Mouse (Mus musculus) erythroid progenitor cell, adult 5-6 weeks (primary cell): ENCODE measurements at regions not wholly inside any gene's neighbourhood (a gene's known extent, or its start where the extent isn't known, plus 50 kb on each side); places are given as distances from the start of the nearest gene placed in this dataset.

Experiments
- ATAC-seq: replicated peaks from 2 replicates; pipeline ENCODE4 v1.8.0; 2016; ENCODE audit warnings: moderate number of reproducible peaks, mild to moderate bottlenecking, moderate TSS enrichment, inconsistent platforms; ENCODE audit not compliant: poor library complexity, low FRiP score, severe bottlenecking

GRCm38 (mm10) chr15:50246418-50247186, 3638.1 kb upstream of the Gm7489 start:
- ATAC-seq = no peak

GRCm38 (mm10) chr15:50260057-50260456, 3624.6 kb upstream of the Gm7489 start:
- ATAC-seq = no peak

GRCm38 (mm10) chr15:50261245-50261872, 3623.3 kb upstream of the Gm7489 start:
- ATAC-seq = no peak

- no peak for ATAC-seq
Observed at GRCm38 (mm10) chr15:50267542-50267941, 3617.2 kb upstream of the Gm7489 start.

GRCm38 (mm10) chr15:50271646-50272045, 3613.1 kb upstream of the Gm7489 start:
- ATAC-seq = no peak

GRCm38 (mm10) chr15:50282576-50282975, 3602.1 kb upstream of the Gm7489 start:
- ATAC-seq = no peak

- no peak for ATAC-seq
Observed at GRCm38 (mm10) chr15:50283491-50283890, 3601.2 kb upstream of the Gm7489 start.

- no peak for ATAC-seq
Observed at GRCm38 (mm10) chr15:50301831-50302230, 3582.9 kb upstream of the Gm7489 start.

- ATAC-seq = no peak
Observed at GRCm38 (mm10) chr15:50304085-50304484, 3580.6 kb upstream of the Gm7489 start.

- no peak for ATAC-seq
Observed at GRCm38 (mm10) chr15:50320796-50321195, 3563.9 kb upstream of the Gm7489 start.

GRCm38 (mm10) chr15:50345536-50345935, 3539.2 kb upstream of the Gm7489 start:
- ATAC-seq = no peak

GRCm38 (mm10) chr15:50346953-50347352, 3537.8 kb upstream of the Gm7489 start:
- ATAC-seq = no peak

- no peak for ATAC-seq
Observed at GRCm38 (mm10) chr15:50360033-50360988, 3524.4 kb upstream of the Gm7489 start.

- no peak for ATAC-seq
Observed at GRCm38 (mm10) chr15:50361334-50361733, 3523.4 kb upstream of the Gm7489 start.

GRCm38 (mm10) chr15:50361751-50362507, 3522.8 kb upstream of the Gm7489 start:
- no peak for ATAC-seq

GRCm38 (mm10) chr15:50400006-50400781, 3484.5 kb upstream of the Gm7489 start:
- ATAC-seq = no peak

- ATAC-seq = no peak
Observed at GRCm38 (mm10) chr15:50401386-50401785, 3483.3 kb upstream of the Gm7489 start.

- ATAC-seq = no peak
Observed at GRCm38 (mm10) chr15:50402551-50402950, 3482.2 kb upstream of the Gm7489 start.

- no peak for ATAC-seq
Observed at GRCm38 (mm10) chr15:50403883-50404282, 3480.8 kb upstream of the Gm7489 start.
